Mouse (Mus musculus) lung, postnatal 14 days (tissue): ENCODE measurements around the gene Tmprss9.

Experiments
- DNase-seq: peaks from one replicate; pipeline ENCODE4 v3.0.0; 2021

Gene Tmprss9

DNA sequence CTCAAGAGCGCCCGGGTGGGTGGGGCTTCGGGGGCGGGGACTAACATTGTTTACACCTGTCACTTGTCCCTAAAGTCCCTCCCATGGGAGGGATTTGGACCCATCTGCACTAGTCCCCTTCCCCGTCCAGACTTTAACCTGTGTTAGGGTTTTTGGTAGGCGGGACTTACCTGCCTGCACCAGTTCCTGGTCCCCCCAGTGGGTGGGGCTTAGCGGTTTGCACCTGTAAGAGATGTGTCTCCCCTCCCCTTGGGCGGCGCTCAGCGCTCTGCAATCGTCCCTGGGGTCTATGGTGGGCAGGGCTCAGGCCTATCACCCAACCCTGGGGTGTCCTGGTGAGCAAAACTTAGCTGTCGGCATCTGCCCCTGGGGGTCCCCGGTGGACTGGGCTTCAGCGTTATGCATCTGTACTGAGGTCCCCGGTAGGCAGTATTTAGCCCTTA is 45.7 kb downstream of the Tmprss9 start:
- DNase-seq = no peak

DNA sequence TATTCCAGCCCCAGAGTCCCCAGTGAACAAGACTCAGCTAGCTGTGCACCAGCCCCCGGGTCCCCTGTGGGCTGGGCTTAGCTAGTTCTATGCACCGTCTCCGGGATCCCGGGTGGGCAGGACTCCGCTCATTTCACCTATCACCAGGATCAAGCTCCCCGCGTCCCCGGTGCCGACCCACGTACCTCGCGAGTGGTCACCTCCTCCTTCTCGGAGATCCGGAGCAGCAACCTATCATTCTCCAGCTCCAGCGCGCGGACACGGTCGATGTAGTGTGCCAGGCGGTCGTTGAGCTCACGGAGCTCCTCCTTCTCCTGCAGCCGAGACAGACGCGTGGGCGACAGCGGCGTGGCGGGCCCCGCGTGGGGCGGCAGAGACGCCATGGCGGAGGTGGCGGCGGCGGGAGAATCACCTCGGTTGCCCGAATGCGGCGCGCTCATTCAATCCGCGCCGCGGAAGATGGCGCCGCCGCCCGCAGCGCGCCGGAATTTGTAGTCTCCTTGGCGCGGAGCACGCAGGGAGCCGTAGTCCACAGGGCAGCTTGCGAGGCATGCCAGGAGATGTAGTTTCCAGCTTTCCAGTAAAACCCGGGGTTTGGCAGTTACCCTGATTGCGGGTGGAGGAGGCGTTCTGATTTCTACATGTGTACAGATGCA is 46.3 kb downstream of the Tmprss9 start, which contains the start of gene Lmnb2:
Gene Lmnb2 (minus strand): TSS at position 467 of the 656 bp plus-strand sequence.
- peak; percentile 70 for DNase-seq

DNA sequence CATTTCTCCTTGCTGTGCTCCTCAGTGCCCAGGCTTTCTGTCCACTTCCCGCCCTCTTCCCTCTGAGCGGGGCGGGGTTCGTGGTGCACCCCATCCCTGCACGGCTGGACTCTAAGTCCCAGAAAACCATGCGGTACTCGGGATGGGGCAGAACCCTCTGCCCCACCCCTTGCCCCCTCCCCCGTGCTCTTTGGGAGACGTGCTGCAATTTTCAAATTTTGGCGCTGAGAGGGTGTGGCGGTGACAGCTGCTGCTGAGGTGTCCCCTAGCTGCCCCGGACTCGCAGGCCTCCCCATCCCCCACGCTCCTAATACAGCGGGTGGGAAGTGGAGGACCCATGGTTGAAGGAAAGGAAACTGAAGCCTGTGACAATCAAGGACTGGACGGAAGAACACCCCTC is 50.3 kb downstream of the Tmprss9 start:
- no peak for DNase-seq

DNA sequence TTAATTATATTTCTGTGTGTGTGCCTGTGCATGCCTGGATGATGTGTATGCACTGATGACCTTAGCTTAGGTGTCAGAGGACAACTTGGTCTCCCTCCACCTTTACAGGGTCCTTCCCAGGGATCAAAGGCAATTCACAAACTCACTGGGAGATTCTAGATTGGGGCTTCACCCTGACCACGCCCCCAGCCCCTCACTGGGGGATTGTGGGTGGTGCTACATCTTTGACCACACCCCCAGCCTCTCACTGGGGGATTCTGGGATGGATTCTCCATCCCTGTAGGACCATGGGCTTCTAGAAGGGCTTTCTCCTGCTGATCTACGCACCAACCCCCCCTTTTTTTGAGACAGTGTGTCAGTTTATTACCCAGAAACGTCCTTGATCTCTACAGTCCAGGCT is 53.8 kb downstream of the Tmprss9 start:
- DNase-seq = no peak

DNA sequence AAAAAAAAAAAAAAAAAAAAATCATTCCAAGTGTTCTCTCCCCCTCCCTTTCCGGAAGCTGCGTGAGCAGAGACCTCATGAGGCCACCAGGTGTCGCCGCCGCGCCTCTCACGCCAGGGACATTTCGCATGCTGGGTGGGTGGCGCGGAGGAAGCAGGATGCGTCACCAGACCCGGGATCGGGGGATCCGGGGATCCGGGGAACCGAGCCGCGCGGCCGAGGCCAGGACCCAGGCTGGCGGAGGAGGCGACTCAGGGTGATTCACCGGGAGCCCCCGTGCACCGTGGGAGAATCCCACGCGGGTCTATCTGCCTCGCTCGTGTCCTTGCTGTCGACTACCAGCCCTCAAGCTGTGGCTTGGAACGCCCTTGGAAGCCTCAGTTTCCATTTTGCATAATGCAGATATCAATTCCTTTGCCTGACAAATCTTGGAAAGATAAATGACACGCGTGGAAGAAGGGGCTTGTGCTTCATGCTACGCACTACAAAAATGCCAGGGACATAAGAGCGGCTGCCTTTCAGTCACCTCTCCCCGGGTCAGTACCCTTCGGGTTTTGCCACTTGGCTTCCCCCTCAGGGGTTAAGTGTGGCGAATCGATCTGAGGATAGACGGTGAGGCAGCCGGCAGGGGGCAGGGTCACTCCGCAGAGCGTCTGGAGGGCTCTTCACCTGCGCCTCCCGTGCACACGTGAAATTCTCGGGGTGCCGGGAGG is 57.1 kb downstream of the Tmprss9 start:
- DNase-seq = peak; percentile 95

DNA sequence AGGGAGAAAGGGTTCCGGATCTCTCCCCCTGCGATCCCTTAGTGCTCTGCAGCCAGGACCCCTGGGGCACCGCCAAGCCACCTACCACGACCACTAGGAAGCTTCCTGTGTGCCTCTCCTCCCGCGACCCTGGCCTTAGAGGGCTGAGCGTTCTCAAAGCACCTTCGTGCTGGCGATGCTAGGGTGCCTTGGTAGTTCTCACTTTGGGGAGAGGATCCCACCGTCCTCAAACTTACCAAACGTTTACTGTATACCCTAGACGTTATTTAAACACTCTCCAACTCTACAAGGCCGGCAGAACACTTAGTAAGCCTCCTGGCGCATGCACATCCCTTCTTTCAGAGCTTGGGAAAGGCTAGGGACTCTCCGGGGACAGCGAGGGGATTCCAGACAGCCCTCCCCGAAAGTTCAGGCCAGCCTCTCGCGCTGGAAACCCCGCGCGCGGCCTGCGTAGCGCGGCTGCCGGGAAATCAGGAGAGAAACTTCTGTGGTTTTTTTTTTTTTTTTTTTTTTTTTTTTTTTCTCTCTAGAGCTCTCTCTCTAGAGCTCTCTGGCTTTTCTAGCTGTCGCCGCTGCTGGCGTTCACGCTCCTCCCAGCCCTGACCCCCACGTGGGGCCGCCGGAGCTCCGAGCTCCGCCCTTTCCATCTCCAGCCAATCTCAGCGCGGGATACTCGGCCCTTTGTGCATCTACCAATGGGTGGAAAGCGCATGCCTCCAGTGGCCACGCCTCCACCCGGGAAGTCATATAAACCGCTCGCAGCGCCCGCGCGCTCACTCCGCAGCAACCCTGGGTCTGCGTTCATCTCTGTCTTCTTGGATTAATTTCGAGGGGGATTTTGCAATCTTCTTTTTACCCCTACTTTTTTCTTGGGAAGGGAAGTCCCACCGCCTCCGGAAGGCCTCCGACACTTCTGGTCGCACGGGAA is 57.9 kb downstream of the Tmprss9 start, which contains the start of gene Gadd45b:
Gene Gadd45b (plus strand): TSS at position 775 of the 928 bp plus-strand sequence.
- peak; percentile 99 for DNase-seq

DNA sequence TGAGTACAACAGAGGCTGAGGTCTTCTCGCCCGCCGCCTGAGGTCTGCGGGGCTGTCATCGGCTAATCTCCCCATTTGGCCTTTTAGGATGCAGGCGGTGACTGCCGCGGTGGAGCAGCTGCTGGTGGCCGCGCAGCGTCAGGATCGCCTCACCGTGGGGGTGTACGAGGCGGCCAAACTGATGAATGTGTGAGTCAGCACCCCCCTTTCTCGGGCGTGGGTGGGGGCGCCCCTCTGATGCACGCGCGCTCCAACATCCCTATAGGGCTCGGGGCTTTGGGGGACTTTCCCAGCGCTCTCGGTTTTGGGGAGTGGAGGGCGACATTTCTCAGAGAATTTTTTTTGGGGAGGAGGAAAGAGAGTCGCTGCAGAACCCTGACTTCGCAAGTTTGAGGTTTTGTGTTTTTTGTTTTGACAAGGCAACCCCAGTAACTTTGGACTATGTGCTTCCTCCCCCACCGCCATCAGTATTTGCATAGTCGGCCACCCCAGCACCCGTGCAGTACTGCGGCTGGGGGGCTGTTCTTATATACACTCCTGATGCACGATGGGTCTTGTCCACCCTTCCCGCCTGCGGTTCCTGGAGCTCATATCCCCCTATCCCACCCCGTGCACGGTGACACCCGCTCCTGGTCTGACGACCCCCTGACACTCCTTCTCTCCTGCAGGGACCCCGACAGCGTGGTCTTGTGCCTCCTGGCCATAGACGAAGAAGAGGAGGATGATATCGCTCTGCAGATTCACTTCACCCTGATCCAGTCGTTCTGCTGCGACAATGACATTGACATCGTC is 58.9 kb downstream of the Tmprss9 start:
- no peak for DNase-seq

DNA sequence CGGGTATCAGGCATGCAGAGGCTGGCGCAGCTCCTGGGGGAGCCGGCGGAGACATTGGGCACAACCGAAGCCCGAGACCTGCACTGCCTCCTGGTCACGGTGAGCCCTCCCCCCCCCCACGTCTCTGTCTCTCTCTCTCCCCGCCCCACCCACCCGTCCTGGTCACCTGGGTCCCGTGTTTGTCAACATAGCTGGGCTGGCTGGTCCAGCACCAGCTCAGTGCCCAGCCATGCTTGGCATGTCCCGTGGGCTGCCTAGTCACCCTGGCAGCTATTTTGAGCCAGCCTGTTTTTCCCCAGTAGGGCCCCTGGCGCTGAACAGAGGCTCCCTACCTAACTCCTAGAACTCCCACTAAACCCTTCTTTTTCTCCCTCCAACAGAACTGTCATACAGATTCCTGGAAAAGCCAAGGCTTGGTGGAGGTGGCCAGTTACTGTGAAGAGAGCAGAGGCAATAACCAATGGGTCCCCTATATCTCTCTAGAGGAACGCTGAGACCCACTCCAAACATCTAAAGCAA is 59.6 kb downstream of the Tmprss9 start:
- no peak for DNase-seq

DNA sequence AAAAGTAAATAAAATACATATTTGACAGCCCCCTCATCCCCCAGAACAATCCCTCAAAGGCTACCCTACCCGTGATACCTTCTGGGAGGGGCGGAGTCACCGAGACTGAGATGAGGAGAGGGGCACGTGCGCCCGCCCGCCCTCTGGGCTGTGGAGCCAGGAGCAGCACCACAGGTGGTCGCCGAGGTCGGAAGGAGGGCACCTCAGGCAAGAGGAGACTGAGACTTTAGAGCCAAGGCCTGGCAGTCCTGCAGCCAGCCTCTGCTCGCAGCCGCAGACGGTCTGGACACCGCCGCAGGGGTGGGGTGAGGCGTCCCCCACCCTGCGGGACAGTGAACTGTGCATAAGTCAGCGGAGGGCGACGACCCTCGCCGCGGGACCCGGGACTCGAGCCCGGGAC is 60.0 kb downstream of the Tmprss9 start:
- no peak for DNase-seq

DNA sequence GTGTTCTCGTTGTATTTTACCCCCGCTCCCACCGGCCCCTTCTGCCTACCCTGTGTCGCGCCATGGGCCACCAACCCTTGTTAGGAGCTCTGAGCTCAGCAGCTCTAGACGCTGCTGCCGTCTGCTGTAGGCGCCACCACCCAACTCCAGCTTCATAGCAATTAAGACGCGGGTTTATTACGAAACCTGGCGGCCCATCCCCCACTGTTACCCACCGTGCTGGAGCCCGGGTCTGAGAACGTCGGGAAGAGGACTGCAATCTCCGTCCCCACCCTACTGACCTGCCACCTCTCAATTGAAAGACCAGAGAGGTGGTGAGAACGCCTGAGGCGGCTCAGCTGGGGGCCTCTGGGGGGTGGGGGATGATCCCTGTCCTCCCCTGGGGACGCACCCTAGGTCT is 60.6 kb downstream of the Tmprss9 start:
- DNase-seq = no peak

DNA sequence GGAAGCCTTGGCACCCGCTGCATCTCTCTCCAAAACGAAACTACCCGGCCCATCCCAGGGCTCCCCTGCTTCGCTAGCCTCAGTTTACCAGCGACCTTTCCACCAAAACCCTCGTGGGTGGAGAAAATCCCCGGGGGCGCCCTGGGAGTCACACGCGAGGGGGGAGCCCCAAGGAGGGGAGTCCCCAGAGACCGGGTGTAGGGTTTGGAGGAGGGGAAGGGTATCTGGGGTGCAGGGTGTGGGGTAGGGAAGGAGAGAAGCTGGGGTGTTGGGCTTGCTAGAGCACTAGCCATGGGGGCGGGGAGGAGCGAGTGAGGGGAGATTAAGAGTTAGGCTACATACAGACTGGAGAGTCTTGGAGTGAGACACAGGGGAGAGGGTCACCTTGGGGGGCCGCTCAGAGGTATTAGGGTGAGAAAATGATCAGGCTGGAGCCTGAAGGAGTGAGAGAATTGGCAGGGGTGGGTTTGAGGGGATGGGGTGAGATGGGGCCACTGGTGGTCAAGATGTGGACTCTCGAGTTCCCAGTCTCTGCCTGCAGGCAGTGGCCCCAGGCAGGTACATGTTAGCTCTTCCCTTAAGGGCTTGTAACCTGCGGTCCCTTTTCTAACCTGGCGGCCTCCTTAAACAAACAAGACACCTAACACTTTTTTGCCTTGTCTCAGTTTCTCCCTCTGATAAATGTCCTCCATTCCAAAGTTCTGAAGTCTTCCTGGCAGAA is 61.2 kb downstream of the Tmprss9 start:
- no peak for DNase-seq

DNA sequence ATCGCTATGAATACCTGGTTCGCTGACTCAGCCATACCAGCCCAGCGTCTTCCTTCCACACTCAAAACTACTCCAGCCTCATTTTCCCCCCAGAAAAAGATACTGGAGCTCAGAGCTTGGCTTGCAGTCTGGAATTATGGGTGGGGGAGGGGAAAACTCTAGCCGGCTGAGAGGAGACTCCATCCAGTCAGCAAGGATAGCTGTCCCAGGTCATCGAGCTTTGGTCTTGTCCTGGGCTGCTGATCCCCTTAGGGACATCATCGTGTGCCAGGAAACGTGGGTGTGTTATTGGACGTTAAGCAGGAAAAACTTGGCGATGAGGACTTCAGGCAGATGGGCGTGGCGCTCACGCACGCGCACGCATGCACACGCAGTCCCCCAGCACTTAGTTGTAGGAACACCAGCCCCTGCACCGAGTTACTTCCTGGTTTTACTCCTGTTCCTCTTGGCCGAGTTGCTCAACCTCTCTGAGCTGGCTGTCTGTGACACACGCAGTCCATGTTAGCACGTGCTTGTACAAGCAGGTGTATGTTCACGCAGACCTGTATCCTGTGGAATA is 61.9 kb downstream of the Tmprss9 start:
- DNase-seq = no peak

DNA sequence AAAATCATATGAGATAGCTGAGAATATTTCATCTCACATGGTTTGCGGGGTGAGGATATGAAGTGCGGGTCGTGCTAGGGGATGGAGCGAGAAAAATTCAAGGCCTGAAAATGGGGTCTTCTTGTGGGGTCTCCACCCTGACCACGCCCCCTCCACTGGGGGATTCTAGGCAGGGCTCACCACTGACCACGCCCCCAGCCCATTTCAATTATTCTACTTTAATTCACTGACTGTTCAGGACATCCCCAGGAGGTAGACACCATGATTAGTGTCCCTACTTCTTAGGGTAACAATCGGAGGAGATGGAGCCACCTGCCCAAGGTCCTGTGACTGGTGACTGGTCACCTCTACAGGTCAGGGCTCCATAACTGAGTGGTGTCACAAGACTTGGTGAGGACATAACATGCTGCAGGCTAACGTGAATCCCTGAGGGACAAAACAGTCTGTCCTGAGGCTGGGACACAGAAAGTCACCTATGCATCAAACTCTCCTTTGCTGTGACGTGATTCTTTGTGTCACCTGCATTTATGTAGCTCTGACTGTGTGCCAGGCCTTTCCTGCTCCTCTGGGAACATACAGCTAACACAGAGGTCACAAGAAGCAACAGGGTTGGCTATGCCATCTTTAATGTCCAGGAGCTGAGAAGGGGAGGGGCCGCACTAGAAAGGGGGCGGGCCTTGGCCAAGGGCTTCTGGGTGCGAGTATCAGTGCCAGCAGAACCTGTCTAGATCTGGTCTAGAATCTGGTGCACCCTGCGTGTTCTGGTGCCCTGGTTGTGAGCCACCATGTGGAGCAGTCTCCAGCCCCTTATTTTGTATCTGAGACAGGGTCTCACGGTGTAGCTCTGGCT is 62.7 kb downstream of the Tmprss9 start:
- no peak for DNase-seq

DNA sequence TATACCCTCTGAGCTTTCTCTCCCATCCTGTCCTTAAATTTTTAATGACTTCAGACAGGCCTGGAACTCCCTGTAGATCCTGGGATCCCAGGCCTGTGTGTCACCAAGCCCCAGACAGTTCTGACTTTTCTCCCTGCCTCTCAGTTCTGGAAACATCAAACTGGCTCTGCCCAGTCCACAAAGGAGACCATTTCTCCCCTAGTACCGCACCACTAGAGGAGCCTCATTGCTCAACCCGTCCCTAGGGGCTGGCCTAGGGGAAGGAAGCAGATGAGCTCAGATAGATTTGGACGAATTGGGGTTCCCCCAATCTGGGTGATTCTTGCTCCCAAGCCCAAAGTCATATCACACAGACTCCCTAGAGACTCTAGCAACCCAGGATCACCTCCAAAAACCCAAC is 63.6 kb downstream of the Tmprss9 start:
- DNase-seq = no peak

DNA sequence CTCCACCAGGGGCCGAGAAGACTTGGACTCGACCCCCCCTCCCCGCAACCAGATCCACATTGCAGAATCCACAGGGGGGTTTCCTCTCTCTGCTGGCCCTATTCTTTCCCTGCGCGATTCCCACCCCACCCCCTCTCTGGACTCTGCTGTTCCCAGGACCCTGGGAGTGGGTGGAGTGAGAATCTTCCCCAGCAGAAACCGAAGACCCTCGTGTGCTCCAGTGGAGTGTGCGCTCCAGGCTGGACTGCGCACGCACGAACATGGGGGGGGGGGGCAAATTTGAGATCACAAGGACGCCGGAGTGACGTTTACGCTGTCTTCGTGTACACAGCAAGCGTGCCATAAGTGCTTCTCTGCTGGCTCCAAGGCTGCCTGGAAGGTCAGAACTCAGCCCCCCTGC is 64.0 kb downstream of the Tmprss9 start:
- DNase-seq = no peak

DNA sequence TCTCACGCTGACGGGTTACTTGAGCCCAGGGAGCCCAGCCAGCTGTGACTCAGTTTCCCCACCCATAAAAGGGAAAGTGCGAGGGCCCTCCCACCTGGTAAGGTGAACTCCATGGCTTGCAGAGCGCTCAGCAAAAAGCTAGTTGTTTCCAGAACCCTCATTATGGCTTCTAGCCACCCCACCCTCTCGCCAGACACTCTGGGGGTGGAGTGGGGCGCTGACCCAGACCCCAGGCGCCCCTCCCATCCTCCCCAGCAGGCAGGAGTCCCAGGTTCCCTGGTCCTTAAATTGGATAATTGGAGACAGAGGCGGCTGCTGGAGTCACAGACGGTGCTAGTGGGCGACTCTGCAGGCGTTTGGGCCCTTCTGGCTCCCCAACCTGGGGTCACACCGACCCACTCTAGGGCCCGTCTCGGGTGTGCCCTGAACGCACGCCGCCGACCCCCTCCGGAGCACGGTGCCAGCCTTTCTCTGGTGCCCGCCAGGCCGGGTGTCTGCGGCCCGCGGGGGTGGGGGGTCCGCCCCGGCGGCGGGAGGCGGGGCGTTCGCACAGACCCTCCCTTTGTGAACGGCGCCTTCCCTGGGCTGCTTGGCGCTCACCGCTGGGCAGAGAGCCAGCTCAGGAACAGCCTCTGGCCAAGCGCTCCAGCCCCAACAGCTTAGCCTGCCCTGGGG is 64.6 kb downstream of the Tmprss9 start:
- peak; percentile 82 for DNase-seq

DNA sequence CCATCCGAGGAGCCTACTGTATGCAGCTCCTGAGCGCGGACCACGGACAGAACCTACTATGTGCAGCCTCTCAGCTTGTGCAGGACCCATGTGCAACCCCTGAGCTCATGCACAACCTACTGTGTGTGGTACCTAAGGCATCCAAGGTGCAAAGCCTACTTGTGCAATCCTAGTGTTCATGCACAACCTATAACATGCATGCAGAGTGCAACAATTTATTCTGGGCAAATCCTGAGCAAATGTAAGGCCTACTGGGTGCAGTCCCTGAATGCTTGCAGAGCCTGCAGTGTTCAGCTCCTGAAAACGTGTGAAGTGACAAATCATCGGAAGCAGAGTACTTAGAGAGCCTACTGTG is 65.1 kb downstream of the Tmprss9 start:
- DNase-seq = no peak

DNA sequence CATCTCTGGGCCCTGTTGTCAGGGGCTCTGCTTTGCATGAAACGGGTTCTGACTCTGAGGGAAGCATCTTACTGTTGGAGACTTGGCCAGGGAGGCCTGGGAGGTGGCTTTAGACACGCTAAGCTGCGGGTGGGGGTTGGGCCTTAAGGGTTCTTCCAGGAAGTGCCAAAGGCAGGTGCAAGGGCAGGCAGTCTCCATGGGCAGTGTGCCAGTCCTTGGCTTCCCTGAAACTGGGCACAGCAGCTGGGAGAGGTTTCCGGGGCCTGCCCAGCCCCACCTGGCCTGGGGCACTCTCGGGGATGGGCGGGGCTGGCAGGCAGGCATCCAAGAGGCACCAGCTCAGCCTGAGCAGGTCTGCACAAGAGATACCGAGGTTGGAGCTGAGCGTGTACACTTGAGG is 66.0 kb downstream of the Tmprss9 start:
- DNase-seq = peak; percentile 89

DNA sequence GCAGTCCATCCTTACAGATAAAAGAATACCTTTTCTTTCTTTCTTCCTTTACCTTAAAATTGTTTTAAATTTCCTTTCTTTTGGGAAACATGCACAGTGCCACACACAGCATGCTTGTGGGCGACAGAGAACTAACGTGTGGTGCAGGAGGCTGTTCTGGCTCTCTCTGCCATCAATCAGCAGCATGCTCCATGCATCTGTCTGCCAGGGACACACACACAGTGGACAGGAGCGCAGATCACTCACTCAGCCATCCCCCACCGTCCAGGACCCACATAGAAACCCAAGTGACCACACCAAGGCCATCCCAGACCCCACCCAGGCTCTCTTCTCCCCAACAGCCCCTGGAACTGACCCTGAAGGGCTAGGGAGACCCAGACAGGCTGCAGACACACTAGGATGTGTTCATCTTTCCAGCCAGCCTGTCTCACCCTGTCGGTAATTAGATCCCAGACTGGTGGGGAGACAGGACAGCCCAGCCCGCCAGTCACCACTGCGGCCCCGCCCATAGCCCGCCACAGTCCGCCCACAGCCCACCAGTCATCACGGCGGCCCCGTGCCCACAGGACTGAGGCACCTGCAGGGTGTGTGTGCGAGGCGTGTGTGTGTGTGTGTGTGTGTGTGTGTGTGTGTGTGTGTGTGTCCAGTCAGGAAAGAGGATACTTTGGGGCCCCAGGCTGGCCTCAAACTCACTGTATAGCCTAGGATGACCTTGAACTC is 67.3 kb downstream of the Tmprss9 start:
- DNase-seq = no peak
